Mouse (Mus musculus) hindbrain, embryonic 12.5 days (tissue): ENCODE results near the gene Lta. TPM values are rescaled to one million over a fixed set of nuclear protein-coding genes. Genes with fewer than 3 reads are reported as not detected.
A peak's percentile ranks its signal among the peaks of the same experiment; 100 is the strongest.
"Not testable (repeated sequence)": the region's sequence is repeated elsewhere in the genome, so short reads cannot be mapped to it uniquely, and the experiment has no call there.

Source experiments
- ATAC-seq: fragments of 200-750 bp; cut with Nextera tagmentation; 2 replicates; pipeline ENCODE4 v1.8.0; 2017; ENCODE audit warnings: moderate TSS enrichment; ENCODE audit not compliant: low FRiP score
- H3K27ac ChIP-seq: fragments of 300-500 bp; sonication (generic); 2 replicates; pipeline ENCODE4 v1.5.1; 2016; ENCODE audit warnings: mild to moderate bottlenecking
- H3K27me3 ChIP-seq: fragments of 300-500 bp; sonication (generic); 2 replicates; pipeline ENCODE4 v1.6.1; 2016; ENCODE audit warnings: mild to moderate bottlenecking
- H3K36me3 ChIP-seq: fragments of 300-500 bp; sonication (generic); 2 replicates; pipeline ENCODE4 v1.6.1; 2016; ENCODE audit warnings: mild to moderate bottlenecking
- H3K4me1 ChIP-seq: fragments of 300-500 bp; sonication (generic); 2 replicates; pipeline ENCODE4 v1.6.1; 2016
- H3K4me2 ChIP-seq: fragments of 300-500 bp; sonication (generic); replicated peaks from 2 replicates; pipeline ENCODE4 v1.6.1; 2016; ENCODE audit warnings: mild to moderate bottlenecking
- H3K4me3 ChIP-seq: fragments of 300-500 bp; sonication (generic); 2 replicates; pipeline ENCODE4 v1.5.1; 2016; ENCODE audit warnings: mild to moderate bottlenecking
- H3K9ac ChIP-seq: fragments of 300-500 bp; sonication (generic); 2 replicates; pipeline ENCODE4 v1.6.1; 2016; ENCODE audit warnings: mild to moderate bottlenecking, moderate library complexity
- H3K9me3 ChIP-seq: fragments of 300-500 bp; sonication (generic); replicated peaks from 2 replicates; pipeline ENCODE4 v1.6.1; 2016; ENCODE audit warnings: mild to moderate bottlenecking
- whole genome bisulfite sequencing: fragments of 180-500 bp; shearing (Covaris S2); methylation state at CpG from one replicate; pipeline ENCODE4 v1.1.7; 2016; 5-methylcytosine and 5-hydroxymethylcytosine counted together
- polyA plus RNA-seq: library from polyadenylated mRNA; unstranded; fragments of >200 nt; fragmentation: Nextera tagmentation; extraction: Ambion mirVana; gene quantifications from 2 replicates; pipeline ENCODE4 v1.2.1, GENCODE M21; 2016

Gene Lta
- polyA plus RNA-seq, 1 experiment from 2014 or later = not detected

- H3K27me3 ChIP-seq = no peaks in the 10 kb centered on the region
- WGBS = under 1% methylated on average over 35 of the region's 35 CpGs
- H3K4me3 ChIP-seq = peak within 1 kb of the TSS; percentile 56
- peak within 1 kb of the TSS; percentile 85 for H3K9ac ChIP-seq
- H3K4me2 ChIP-seq = peak within 1 kb of the TSS; percentile 78
- peaks cover 9% of the 10 kb centered on the region; the same call in 1 of the 2 replicates for H3K36me3 ChIP-seq
- peaks cover 39% of the 10 kb centered on the region for H3K4me1 ChIP-seq
- no peaks in the 10 kb centered on the region for H3K9me3 ChIP-seq
- peak; percentile 77 for ATAC-seq
- peak within 1 kb of the TSS; percentile 95 for H3K27ac ChIP-seq
Observed at GRCm38 (mm10) chr17:35235614-35236389, 30.7 kb upstream of the Lta start, which contains the start of gene Nfkbil1. TSS of gene Nfkbil1 (minus strand) at chr17:35235792.

- WGBS = 8% methylated on average over 31 of the region's 31 CpGs
Observed at GRCm38 (mm10) chr17:35234903-35235302, 29.8 kb upstream of the Lta start.

GRCm38 (mm10) chr17:35234090-35234489 lies 28.9 kb upstream of the Lta start:
- H3K9me3 ChIP-seq, H3K9ac ChIP-seq, H3K27ac ChIP-seq, H3K4me3 ChIP-seq, H3K27me3 ChIP-seq, ATAC-seq: not testable (repeated sequence)
- WGBS = 96% methylated on average over 7 of the region's 7 CpGs
- H3K4me2 ChIP-seq = peak overlapping the region; percentile 78
- peaks cover 34% of the 10 kb centered on the region for H3K4me1 ChIP-seq
- H3K36me3 ChIP-seq = peaks cover 21% of the 10 kb centered on the region

More at GRCm38 (mm10) chr17:35234903-35235302, 29.8 kb upstream of the Lta start:
- peak; percentile 4; the same call in 1 of the 2 replicates for ATAC-seq
- Histone ChIP-seq H3K4me3 (peak overlapping the region; percentile 56), H3K36me3 (peaks cover 13% of the 10 kb centered on the region), H3K27ac (peak overlapping the region; percentile 95), H3K4me2 (peak overlapping the region; percentile 78), H3K9ac (peak overlapping the region; percentile 85), H3K9me3 (no peaks in the 10 kb centered on the region), H3K4me1 (peaks cover 34% of the 10 kb centered on the region), H3K27me3 (no peaks in the 10 kb centered on the region)

- 84% methylated on average over 18 of the region's 18 CpGs for WGBS
- H3K4me3 ChIP-seq = peak within 1 kb of the TSS; percentile 56
Observed at GRCm38 (mm10) chr17:35233114-35233980, 28.2 kb upstream of the Lta start, which contains the start of gene Atp6v1g2. TSS of gene Atp6v1g2 (plus strand) at chr17:35233660.

GRCm38 (mm10) chr17:35232659-35233058 lies 27.5 kb upstream of the Lta start:
- Histone ChIP-seq H3K4me1 (peaks cover 34% of the 10 kb centered on the region), H3K9me3 (no peaks in the 10 kb centered on the region), H3K4me2 (0 out of 2 replicates have a peak overlapping the region, but pooled peaks have one; percentile 1), H3K27ac (no peak overlapping the region), H3K9ac (no peak overlapping the region; the same call in 1 of the 2 replicates), H3K36me3 (peaks cover 35% of the 10 kb centered on the region), H3K27me3 (no peaks in the 10 kb centered on the region), H3K4me3 (no peak overlapping the region)
- 94% methylated on average over 5 of the region's 5 CpGs for WGBS
- ATAC-seq = no peak

More at GRCm38 (mm10) chr17:35233114-35233980, 28.2 kb upstream of the Lta start, which contains the start of gene Atp6v1g2:
- Histone ChIP-seq H3K27ac (peak within 1 kb of the TSS; percentile 95; the same call in 1 of the 2 replicates), H3K9me3 (no peaks in the 10 kb centered on the region), H3K4me2 (peak within 1 kb of the TSS; percentile 78), H3K27me3 (no peaks in the 10 kb centered on the region), H3K4me1 (peaks cover 34% of the 10 kb centered on the region), H3K9ac (peak within 1 kb of the TSS; percentile 85; the same call in 1 of the 2 replicates), H3K36me3 (peaks cover 28% of the 10 kb centered on the region)
- no peak for ATAC-seq

- Histone ChIP-seq H3K27me3 (no peaks in the 10 kb centered on the region), H3K36me3 (peaks cover 40% of the 10 kb centered on the region), H3K9ac (no peak overlapping the region; the same call in 1 of the 2 replicates), H3K27ac (no peak overlapping the region), H3K4me2 (peak overlapping the region; percentile 31), H3K9me3 (no peaks in the 10 kb centered on the region), H3K4me1 (peaks cover 34% of the 10 kb centered on the region), H3K4me3 (no peak overlapping the region)
- 13% methylated on average over 12 of the region's 12 CpGs for WGBS
- no peak for ATAC-seq
Observed at GRCm38 (mm10) chr17:35232043-35232442, 26.9 kb upstream of the Lta start.

- no peaks in the 10 kb centered on the region for H3K9me3 ChIP-seq
- no peak overlapping the region for H3K27ac ChIP-seq
- 90% methylated on average over 10 of the region's 10 CpGs for WGBS
- ATAC-seq = no peak
- H3K36me3 ChIP-seq = peaks cover 43% of the 10 kb centered on the region
- no peak overlapping the region for H3K4me2 ChIP-seq
- no peaks in the 10 kb centered on the region for H3K27me3 ChIP-seq
- no peak overlapping the region for H3K4me3 ChIP-seq
- H3K4me1 ChIP-seq = peaks cover 28% of the 10 kb centered on the region
- no peak overlapping the region for H3K9ac ChIP-seq
Observed at GRCm38 (mm10) chr17:35231022-35231421, 25.9 kb upstream of the Lta start.

- Histone ChIP-seq H3K9me3 (no peaks in the 10 kb centered on the region), H3K27me3 (no peaks in the 10 kb centered on the region), H3K27ac (no peak overlapping the region), H3K4me3 (no peak overlapping the region), H3K4me2 (no peak overlapping the region), H3K9ac (no peak overlapping the region), H3K4me1 (peaks cover under 1% of the 10 kb centered on the region; the same call in 1 of the 2 replicates), H3K36me3 (peaks cover 51% of the 10 kb centered on the region)
- 87% methylated on average over 14 of the region's 14 CpGs for WGBS
- no peak for ATAC-seq
Observed at GRCm38 (mm10) chr17:35226561-35227046, 21.5 kb upstream of the Lta start.

GRCm38 (mm10) chr17:35225456-35225855 lies 20.3 kb upstream of the Lta start:
- H3K36me3 ChIP-seq = peaks cover 53% of the 10 kb centered on the region

GRCm38 (mm10) chr17:35224641-35225040 lies 19.5 kb upstream of the Lta start:
- peaks cover 59% of the 10 kb centered on the region for H3K36me3 ChIP-seq
- no peak overlapping the region for H3K4me2 ChIP-seq
- no peaks in the 10 kb centered on the region for H3K27me3 ChIP-seq
- WGBS = 97% methylated on average over 4 of the region's 4 CpGs
- no peak overlapping the region for H3K4me3 ChIP-seq
- peaks cover 4% of the 10 kb centered on the region; the same call in 1 of the 2 replicates for H3K4me1 ChIP-seq
- no peak overlapping the region for H3K9ac ChIP-seq
- no peak for ATAC-seq
- no peak overlapping the region for H3K27ac ChIP-seq
- no peaks in the 10 kb centered on the region for H3K9me3 ChIP-seq

More at GRCm38 (mm10) chr17:35225456-35225855, 20.3 kb upstream of the Lta start:
- H3K9ac ChIP-seq = no peak overlapping the region
- no peak for ATAC-seq
- H3K27me3 ChIP-seq = no peaks in the 10 kb centered on the region
- H3K9me3 ChIP-seq = no peaks in the 10 kb centered on the region
- peaks cover 4% of the 10 kb centered on the region; the same call in 1 of the 2 replicates for H3K4me1 ChIP-seq
- H3K4me2 ChIP-seq = no peak overlapping the region
- H3K27ac ChIP-seq = no peak overlapping the region
- H3K4me3 ChIP-seq = no peak overlapping the region
- 96% methylated on average over 5 of the region's 5 CpGs for WGBS

- Histone ChIP-seq H3K9ac (no peak overlapping the region), H3K4me2 (no peak overlapping the region), H3K9me3 (no peaks in the 10 kb centered on the region), H3K27ac (no peak overlapping the region), H3K27me3 (no peaks in the 10 kb centered on the region), H3K4me1 (peaks cover 4% of the 10 kb centered on the region; the same call in 1 of the 2 replicates), H3K36me3 (peaks cover 43% of the 10 kb centered on the region), H3K4me3 (no peak overlapping the region)
- ATAC-seq = no peak
- 71% methylated on average over 6 of the region's 6 CpGs for WGBS
Observed at GRCm38 (mm10) chr17:35222299-35222698, 17.1 kb upstream of the Lta start.
